ENCODE assay signal across 21 mouse cellular contexts in genomic region chr2:75672561-75672960, GRCm38 (mm10).
"Had no signal": no experiment of that assay in that cellular context is flagged by ENCODE, and none has a peak within 500 bp of the region (broad histone marks: within the 10 kb centered on the region; RNA-seq: fewer than 3 reads in every experiment).

No protein-coding gene starts in this region.

- H3K4me3 ChIP-seq: intestine, embryonic 15.5 days; kidney, embryonic 15.5 days; layer of hippocampus, adult 2 months; limb, embryonic 10.5 days; limb, embryonic 13.5 days; megakaryocyte, embryonic 14.5 days; neural tube, embryonic 12.5 days; neural tube, embryonic 15.5 days; stomach, embryonic 15.5 days had no signal

- DNase-seq: kidney, adult 11 months; kidney, adult 8-10 months; kidney, postnatal 10 days; layer of hippocampus, adult 9-11 months; lung, embryonic 14.5 days; midbrain, embryonic 14.5 days; right cerebral cortex, adult 18-20 months; right cerebral cortex, postnatal 14 days; right cerebral cortex, postnatal 4 days; thymus, postnatal 25 days had no signal

- H3K9ac ChIP-seq: intestine, embryonic 15.5 days; kidney, embryonic 15.5 days; limb, embryonic 13.5 days; lung, embryonic 14.5 days; neural tube, embryonic 12.5 days; neural tube, embryonic 15.5 days; stomach, embryonic 15.5 days had no signal

- H3K27ac ChIP-seq: intestine, embryonic 15.5 days; kidney, embryonic 15.5 days; layer of hippocampus, adult 2 months; limb, embryonic 10.5 days; limb, embryonic 13.5 days; macrophage; neural tube, embryonic 12.5 days; neural tube, embryonic 15.5 days; stomach, embryonic 15.5 days had no signal

- H3K36me3 ChIP-seq: neural tube, embryonic 15.5 days had no signal

- H3K4me1 ChIP-seq: intestine, embryonic 15.5 days; kidney, embryonic 15.5 days; limb, embryonic 10.5 days; limb, embryonic 13.5 days; neural tube, embryonic 12.5 days; neural tube, embryonic 15.5 days; stomach, embryonic 15.5 days had no signal

- ATAC-seq: intestine, embryonic 15.5 days; lung, postnatal 0 days had no signal

- H3K27me3 ChIP-seq: intestine, embryonic 15.5 days; kidney, embryonic 15.5 days; limb, embryonic 13.5 days; megakaryocyte, embryonic 14.5 days; neural tube, embryonic 12.5 days; neural tube, embryonic 15.5 days; stomach, embryonic 15.5 days had no signal
